Comparison of ENCODE assay signal across 8 mouse cellular contexts in genomic region chr17:28223561-28224391, GRCm38 (mm10). TPM values are rescaled to one million over a fixed set of nuclear protein-coding genes. Genes with fewer than 3 reads are reported as not detected.
A peak's percentile ranks its signal among the peaks of the same experiment; 100 is the strongest.
DNase-seq lines count a peak whose midpoint lies in the region; ATAC-seq and TF ChIP-seq lines count a peak whose summit lies in the region.

No protein-coding gene starts in this region.

- H3K4me3 ChIP-seq in brown adipose tissue, adult 24 weeks (ENCODE audit: insufficient read depth, low read depth, low read length), result peak overlapping the region; percentile 59
- peak overlapping the region; percentile 59 for H3K4me3 ChIP-seq in heart, embryonic 12.5 days
- peak overlapping the region; percentile 38 for H3K4me3 ChIP-seq in kidney, postnatal 0 days (replicated peaks; ENCODE audit: low read depth, low read length)
- peak overlapping the region; percentile 67 for H3K4me3 ChIP-seq in liver, embryonic 12.5 days

- ATAC-seq in erythroid progenitor cell, adult 5-6 weeks (replicated peaks; ENCODE audit: low FRiP score, poor library complexity, severe bottlenecking), result peak; percentile 93
- ATAC-seq in heart, embryonic 12.5 days (ENCODE audit: insufficient number of reproducible peaks, low FRiP score), result peak; percentile 95
- peak; percentile 93 for ATAC-seq in kidney, postnatal 0 days (replicated peaks; ENCODE audit: low FRiP score, low read depth)
- peak; percentile 95 for ATAC-seq in liver, embryonic 12.5 days

- TF ChIP-seq CTCF in kidney, postnatal 0 days (IDR thresholded peaks at IDR 0.05; ENCODE audit: low read depth), result no peak; the same call in 1 of the 2 replicates

- 0 out of 2 replicates have a peak, but pooled peaks cover 11% of the 10 kb centered on the region for H3K27me3 ChIP-seq in heart, embryonic 12.5 days (replicated peaks)
- no peaks in the 10 kb centered on the region for H3K27me3 ChIP-seq in kidney, postnatal 0 days (ENCODE audit: insufficient read depth, low read length)
- H3K27me3 ChIP-seq in liver, embryonic 12.5 days (replicated peaks), result no peaks in the 10 kb centered on the region
- H3K27me3 ChIP-seq in splenic B cell, adult 2 months (ENCODE audit: control insufficient read depth, insufficient read depth, low read length, poor library complexity, severe bottlenecking), result no peaks in the 10 kb centered on the region

- whole genome bisulfite sequencing in heart, embryonic 12.5 days, result 2% methylated on average over 46 of the region's 46 CpGs
- under 1% methylated on average over 46 of the region's 46 CpGs for WGBS in kidney, postnatal 0 days
- WGBS in liver, embryonic 12.5 days (ENCODE audit: insufficient replicate concordance), result 1% methylated on average over 46 of the region's 46 CpGs

- H3K36me3 ChIP-seq in heart, embryonic 12.5 days, result no peaks in the 10 kb centered on the region
- H3K36me3 ChIP-seq in kidney, postnatal 0 days (ENCODE audit: insufficient read depth, low read length), result no peaks in the 10 kb centered on the region
- peaks cover 27% of the 10 kb centered on the region for H3K36me3 ChIP-seq in liver, embryonic 12.5 days
- peaks cover 14% of the 10 kb centered on the region for H3K36me3 ChIP-seq in splenic B cell, adult 2 months (ENCODE audit: control insufficient read depth, insufficient read depth, low read length, poor library complexity, severe bottlenecking)

- 0 out of 2 replicates have a peak, but pooled peaks cover 2% of the 10 kb centered on the region for H3K4me1 ChIP-seq in brown adipose tissue, adult 24 weeks (ENCODE audit: control insufficient read depth, insufficient read depth, insufficient read length, low read length)
- H3K4me1 ChIP-seq in heart, embryonic 12.5 days (replicated peaks), result peaks cover 23% of the 10 kb centered on the region
- H3K4me1 ChIP-seq in kidney, postnatal 0 days (replicated peaks; ENCODE audit: insufficient read depth, low read length), result peaks cover 4% of the 10 kb centered on the region; the same call in 1 of the 2 replicates
- H3K4me1 ChIP-seq in liver, embryonic 12.5 days, result peaks cover 47% of the 10 kb centered on the region

- peak; percentile 94 for DNase-seq in CD4-positive, CD25-positive, alpha-beta regulatory T cell, adult 2 months (ENCODE audit: low read depth, low spot score)
- peak; percentile 96 for DNase-seq in kidney, postnatal 0 days (ENCODE audit: low spot score)
- peak; percentile 93 for DNase-seq in naive thymus-derived CD4-positive, alpha-beta T cell, adult 2 months (ENCODE audit: low read depth)
- peak; percentile 97 for DNase-seq in splenic B cell, adult 2 months (ENCODE audit: low read depth, low spot score)

- H3K9me3 ChIP-seq in heart, embryonic 12.5 days (replicated peaks), result no peaks in the 10 kb centered on the region
- no peaks in the 10 kb centered on the region for H3K9me3 ChIP-seq in kidney, postnatal 0 days (replicated peaks; ENCODE audit: low read length)
- no peaks in the 10 kb centered on the region for H3K9me3 ChIP-seq in liver, embryonic 12.5 days (replicated peaks)

- H3K9ac ChIP-seq in heart, embryonic 12.5 days, result peak overlapping the region; percentile 80
- H3K9ac ChIP-seq in kidney, postnatal 0 days (ENCODE audit: low read depth, low read length), result peak overlapping the region; percentile 50
- peak overlapping the region; percentile 74 for H3K9ac ChIP-seq in liver, embryonic 12.5 days

- peak overlapping the region; percentile 99 for H3K4me2 ChIP-seq in heart, embryonic 12.5 days
- peak overlapping the region; percentile 73 for H3K4me2 ChIP-seq in kidney, postnatal 0 days (ENCODE audit: low read length)
- peak overlapping the region; percentile 99 for H3K4me2 ChIP-seq in liver, embryonic 12.5 days

- no peak overlapping the region for H3K27ac ChIP-seq in brown adipose tissue, adult 24 weeks (replicated peaks; ENCODE audit: low read depth, low read length)
- H3K27ac ChIP-seq in heart, embryonic 12.5 days (ENCODE audit: poor library complexity, severe bottlenecking), result peak overlapping the region; percentile 62; the same call in 1 of the 2 replicates
- H3K27ac ChIP-seq in kidney, postnatal 0 days, result peak overlapping the region; percentile 43; the same call in 1 of the 2 replicates
- H3K27ac ChIP-seq in liver, embryonic 12.5 days, result peak overlapping the region; percentile 72

RNA-seq across cellular contexts. Expression of gene Ppard, which starts 8.7 kb away (rescaled TPM):
- polyA plus RNA-seq in brown adipose tissue, adult 24 weeks (2012; ENCODE audit: insufficient read depth, insufficient read length, missing spikeins), result 14.2 and 15.2 TPM in 2 replicates
- total RNA-seq in erythroid progenitor cell, adult 5-6 weeks (2015; ENCODE audit: low replicate concordance), result 2.9 and 4.0 TPM in 2 replicates
- total RNA-seq in erythroid progenitor cell, adult 5-6 weeks (2017; ENCODE audit: low replicate concordance), result 1.7 TPM in 1 of 2 replicates, not detected in the other
- 1.1 and 1.4 TPM in 2 replicates for polyA plus RNA-seq in heart, embryonic 12.5 days (2016; fragmentation: Nextera tagmentation; extraction: Ambion mirVana)
- polyA plus RNA-seq in kidney, postnatal 0 days (2015; fragmentation: Nextera tagmentation; extraction: Ambion mirVana), result 1.8 and 2.0 TPM in 2 replicates
- polyA plus RNA-seq in liver, embryonic 12.5 days (2016; fragmentation: Nextera tagmentation; extraction: Ambion mirVana), result 2.0 and 2.1 TPM in 2 replicates

RNA-seq across cellular contexts. Expression of gene Def6, which starts 16.2 kb away (rescaled TPM):
- 0.71 and 2.1 TPM in 2 replicates for polyA plus RNA-seq in brown adipose tissue, adult 24 weeks (2012; ENCODE audit: insufficient read depth, insufficient read length, missing spikeins)
- 5.8 and 13.8 TPM in 2 replicates for total RNA-seq in erythroid progenitor cell, adult 5-6 weeks (2015; ENCODE audit: low replicate concordance)
- 17.2 and 17.8 TPM in 2 replicates for total RNA-seq in erythroid progenitor cell, adult 5-6 weeks (2017; ENCODE audit: low replicate concordance)
- polyA plus RNA-seq in heart, embryonic 12.5 days (2016; fragmentation: Nextera tagmentation; extraction: Ambion mirVana), result 3.3 and 4.9 TPM in 2 replicates
- polyA plus RNA-seq in kidney, postnatal 0 days (2015; fragmentation: Nextera tagmentation; extraction: Ambion mirVana), result 8.6 and 9.2 TPM in 2 replicates
- polyA plus RNA-seq in liver, embryonic 12.5 days (2016; fragmentation: Nextera tagmentation; extraction: Ambion mirVana), result 21.6 and 25.2 TPM in 2 replicates

RNA-seq across cellular contexts. Expression of gene Zfp523, which starts 46.8 kb away (rescaled TPM):
- polyA plus RNA-seq in brown adipose tissue, adult 24 weeks (2012; ENCODE audit: insufficient read depth, insufficient read length, missing spikeins), result 6.1 and 12.0 TPM in 2 replicates
- total RNA-seq in erythroid progenitor cell, adult 5-6 weeks (2015; ENCODE audit: low replicate concordance), result 5.8 TPM in 1 of 2 replicates, not detected in the other
- total RNA-seq in erythroid progenitor cell, adult 5-6 weeks (2017; ENCODE audit: low replicate concordance), result 1.4 and 7.9 TPM in 2 replicates
- polyA plus RNA-seq in heart, embryonic 12.5 days (2016; fragmentation: Nextera tagmentation; extraction: Ambion mirVana), result 26.8 and 27.1 TPM in 2 replicates
- 30.4 and 32.4 TPM in 2 replicates for polyA plus RNA-seq in kidney, postnatal 0 days (2015; fragmentation: Nextera tagmentation; extraction: Ambion mirVana)
- 11.1 TPM in 2 replicates for polyA plus RNA-seq in liver, embryonic 12.5 days (2016; fragmentation: Nextera tagmentation; extraction: Ambion mirVana)
